Mouse (Mus musculus) ES-E14 (cell line): ENCODE measurements around the gene Zfp786.

Experiments
- CHD2 ChIP-seq: IDR thresholded peaks from 2 replicates; pipeline ENCODE4 v1.6.1; 2014; ENCODE audit warnings: mild to moderate bottlenecking, low read depth, low read length, inconsistent platforms
- MAFK ChIP-seq: IDR thresholded peaks from 2 replicates; pipeline ENCODE4 v1.6.1; 2014; ENCODE audit warnings: mild to moderate bottlenecking, low read depth, low read length, inconsistent platforms; ENCODE audit not compliant: insufficient read depth
- ZC3H11A ChIP-seq: IDR thresholded peaks from 2 replicates; pipeline ENCODE4 v1.6.1; 2012; ENCODE audit warnings: low read depth, mild to moderate bottlenecking, inconsistent platforms, low read length, borderline replicate concordance
- ZNF384 ChIP-seq: IDR thresholded peaks from 2 replicates; pipeline ENCODE4 v1.6.1; 2012; ENCODE audit warnings: low read depth, low read length, inconsistent platforms

DNA sequence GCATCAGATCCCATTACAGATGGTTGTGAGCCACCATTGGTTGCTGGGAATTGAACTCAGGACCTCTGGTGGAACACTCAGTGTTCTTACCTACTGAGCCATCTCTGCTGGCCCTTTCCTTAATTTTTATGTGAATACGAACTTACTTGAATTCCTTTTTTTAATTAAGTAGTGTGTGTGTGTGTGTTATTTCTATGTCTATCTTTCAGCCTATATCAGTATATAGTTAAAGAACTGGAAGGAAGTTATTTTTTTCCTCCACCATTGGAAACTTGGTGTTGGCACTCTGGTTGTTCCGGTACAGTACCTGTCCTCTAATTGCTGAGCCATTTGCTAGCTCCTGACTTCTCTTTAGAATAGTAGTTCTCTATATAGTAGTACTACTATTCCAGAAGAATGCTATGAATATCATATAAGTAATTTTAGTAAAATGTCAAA lies 50.1 kb downstream of the Zfp786 start:
- TF ChIP-seq ZNF384 (no peak), CHD2 (no peak), ZC3H11A (no peak), MAFK (no peak)
